8 mouse cellular contexts compared by ENCODE assay signal in genomic region chr2:14543355-14543754, GRCm38 (mm10). TPM values are rescaled to one million over a fixed set of nuclear protein-coding genes. Genes with fewer than 3 reads are reported as not detected.
DNase-seq lines count a peak whose midpoint lies in the region; ATAC-seq lines count a peak whose summit lies in the region.
"Had no signal": no experiment of that assay in that cellular context is flagged by ENCODE, and none has a peak within 500 bp of the region (broad histone marks: within the 10 kb centered on the region; RNA-seq: fewer than 3 reads in every experiment).

No protein-coding gene starts in this region.

- no peak overlapping the region for H3K9ac ChIP-seq in hindbrain, embryonic 15.5 days

- no peaks in the 10 kb centered on the region for H3K27me3 ChIP-seq in hindbrain, embryonic 15.5 days
- H3K27me3 ChIP-seq in hindbrain, embryonic 10.5 days (ENCODE audit: insufficient read depth, poor library complexity, severe bottlenecking): no peaks in the 10 kb centered on the region
- H3K27me3 ChIP-seq in midbrain, embryonic 10.5 days (ENCODE audit: low read depth, poor library complexity, severe bottlenecking): no peaks in the 10 kb centered on the region

- WGBS in hindbrain, embryonic 15.5 days: 63% methylated on average over 3 of the region's 3 CpGs
- WGBS in hindbrain, embryonic 10.5 days: 84% methylated on average over 3 of the region's 3 CpGs
- WGBS in midbrain, embryonic 10.5 days: 89% methylated on average over 3 of the region's 3 CpGs

- no peak overlapping the region for H3K27ac ChIP-seq in hindbrain, embryonic 15.5 days (replicated peaks)
- no peak overlapping the region for H3K27ac ChIP-seq in hindbrain, embryonic 10.5 days
- H3K27ac ChIP-seq in midbrain, embryonic 10.5 days (replicated peaks): no peak overlapping the region
- H3K27ac ChIP-seq: gastrocnemius, adult 2 months had no signal

- peak; percentile 48; the same call in 1 of the 2 replicates for ATAC-seq in hindbrain, embryonic 15.5 days (ENCODE audit: low FRiP score, low read depth)

- no peaks in the 10 kb centered on the region for H3K9me3 ChIP-seq in hindbrain, embryonic 15.5 days
- H3K9me3 ChIP-seq in hindbrain, embryonic 10.5 days: no peaks in the 10 kb centered on the region
- H3K9me3 ChIP-seq in midbrain, embryonic 10.5 days (replicated peaks): no peaks in the 10 kb centered on the region

- no peak for DNase-seq in hindbrain, embryonic 10.5 days (ENCODE audit: low spot score)
- DNase-seq in urinary bladder, postnatal 14 days (ENCODE audit: low spot score): peak; percentile 55
- DNase-seq in urinary bladder, postnatal 10 days (ENCODE audit: low spot score): no peak
- DNase-seq in layer of hippocampus, adult 9-11 months: peak; percentile 29
- peak; percentile 61 for DNase-seq in testis, postnatal 14 days (ENCODE audit: low spot score)
- no peak for DNase-seq in midbrain, embryonic 10.5 days (ENCODE audit: low spot score)
- DNase-seq: gastrocnemius, adult 2 months had no signal

- H3K4me2 ChIP-seq in hindbrain, embryonic 15.5 days: no peak overlapping the region

- no peak overlapping the region for H3K4me3 ChIP-seq in hindbrain, embryonic 15.5 days
- H3K4me3 ChIP-seq in hindbrain, embryonic 10.5 days: no peak overlapping the region
- no peak overlapping the region for H3K4me3 ChIP-seq in midbrain, embryonic 10.5 days
- H3K4me3 ChIP-seq: gastrocnemius, adult 2 months had no signal

- no peaks in the 10 kb centered on the region for H3K4me1 ChIP-seq in hindbrain, embryonic 15.5 days (replicated peaks)
- H3K4me1 ChIP-seq in hindbrain, embryonic 10.5 days (replicated peaks): no peaks in the 10 kb centered on the region
- no peaks in the 10 kb centered on the region for H3K4me1 ChIP-seq in midbrain, embryonic 10.5 days

- no peaks in the 10 kb centered on the region for H3K36me3 ChIP-seq in hindbrain, embryonic 15.5 days
- H3K36me3 ChIP-seq in hindbrain, embryonic 10.5 days: no peaks in the 10 kb centered on the region
- no peaks in the 10 kb centered on the region for H3K36me3 ChIP-seq in midbrain, embryonic 10.5 days

RNA-seq across cellular contexts. Expression of gene Cacnb2, which starts 59.5 kb away (rescaled TPM):
- 7.5 and 8.2 TPM in 2 replicates for polyA plus RNA-seq in hindbrain, embryonic 15.5 days (2015; fragmentation: Nextera tagmentation; extraction: Ambion mirVana)
- polyA plus RNA-seq in hindbrain, embryonic 10.5 days (2016; fragmentation: Nextera tagmentation; extraction: Ambion mirVana): 2.6 and 3.2 TPM in 2 replicates
- polyA plus RNA-seq in midbrain, embryonic 10.5 days (2016; fragmentation: Nextera tagmentation; extraction: Ambion mirVana): 1.7 and 1.8 TPM in 2 replicates

Comparison
In these comparisons a context has a peak if more than half of its experiments do, and no peak if none do; other contexts are left out.
1. DNase-seq: peak in urinary bladder, postnatal 14 days (single experiment), layer of hippocampus, adult 9-11 months (single experiment) and testis, postnatal 14 days (single experiment); none in hindbrain, embryonic 10.5 days (single experiment), urinary bladder, postnatal 10 days (single experiment) and midbrain, embryonic 10.5 days (single experiment).